Mouse (Mus musculus) heart, adult 9 months (tissue): ENCODE results near the gene Rsph14.
A peak's percentile ranks its signal among the peaks of the same experiment; 100 is the strongest.

Experiments used
- DNase-seq, 2 experiments: peaks; one replicate each; pipeline ENCODE4 v3.0.0; 2022; ENCODE audit warnings: low spot score in 2 of 2

Gene Rsph14

DNA sequence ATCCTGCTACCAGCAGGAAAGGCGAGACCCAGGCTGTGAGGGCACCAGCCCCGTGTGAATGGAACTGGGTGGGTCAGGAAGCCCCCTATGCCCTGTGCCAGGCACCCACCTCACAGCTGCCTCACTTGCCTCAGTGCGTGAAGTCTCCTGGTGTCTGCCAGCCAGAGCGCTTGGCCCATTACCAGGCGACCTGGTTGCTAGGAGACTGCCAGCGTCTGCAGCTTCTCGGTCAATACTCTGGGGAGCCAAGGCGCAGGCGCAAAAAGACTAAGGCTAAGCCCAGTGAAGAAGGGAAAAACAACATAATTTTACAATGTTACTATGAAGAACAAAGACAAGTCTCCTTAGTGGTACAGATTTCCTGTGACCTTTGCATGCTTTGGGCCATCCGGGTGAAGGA is at the start of gene Rsph14:
TSS of gene Rsph14 (minus strand) at position 192 of the 400 bp plus-strand sequence.
- peak; percentile 55 to 70 for DNase-seq

- DNase-seq: no peak
Measured at GRCm38 (mm10) chr10:75078174-75079128, 46.1 kb upstream of the Rsph14 start.

- DNase-seq: no peak
Measured at GRCm38 (mm10) chr10:75075665-75076064, 43.3 kb upstream of the Rsph14 start.

DNA sequence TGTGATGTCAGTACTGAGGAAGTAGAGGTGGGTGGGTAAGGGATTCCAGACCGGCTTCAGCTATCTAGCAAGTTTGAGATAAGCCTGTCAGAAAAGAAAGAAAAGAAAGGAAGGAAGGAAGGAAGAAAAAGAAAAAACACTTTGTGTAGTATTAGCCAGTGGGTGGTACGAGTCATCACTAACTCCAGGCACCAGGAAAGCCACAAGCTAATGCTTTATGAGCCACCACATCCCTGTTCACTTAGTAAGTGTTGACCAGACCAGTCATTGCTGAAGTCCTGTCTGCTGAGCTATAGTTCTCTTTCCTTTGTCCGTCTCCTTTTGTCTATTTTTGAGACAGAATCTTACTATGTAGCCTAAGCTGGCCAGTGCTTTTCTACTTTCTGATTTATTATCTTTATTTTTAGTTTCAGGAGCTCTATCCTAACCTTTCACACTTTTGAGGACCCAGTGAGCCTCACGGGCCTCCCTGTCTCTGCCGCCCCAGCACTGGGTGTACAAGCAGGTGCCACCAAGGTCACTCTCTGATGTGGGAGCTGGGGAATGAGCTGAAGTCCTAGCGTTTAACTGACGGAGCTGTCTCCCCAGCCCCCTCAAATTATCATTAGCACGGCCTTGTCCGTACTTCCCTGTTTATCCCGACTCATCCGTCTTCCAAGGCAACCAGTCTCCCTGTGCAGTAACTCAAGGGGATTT is 38.0 kb upstream of the Rsph14 start:
- no peak for DNase-seq

- DNase-seq: no peak
Measured at GRCm38 (mm10) chr10:75068624-75069328, 36.4 kb upstream of the Rsph14 start.

DNA sequence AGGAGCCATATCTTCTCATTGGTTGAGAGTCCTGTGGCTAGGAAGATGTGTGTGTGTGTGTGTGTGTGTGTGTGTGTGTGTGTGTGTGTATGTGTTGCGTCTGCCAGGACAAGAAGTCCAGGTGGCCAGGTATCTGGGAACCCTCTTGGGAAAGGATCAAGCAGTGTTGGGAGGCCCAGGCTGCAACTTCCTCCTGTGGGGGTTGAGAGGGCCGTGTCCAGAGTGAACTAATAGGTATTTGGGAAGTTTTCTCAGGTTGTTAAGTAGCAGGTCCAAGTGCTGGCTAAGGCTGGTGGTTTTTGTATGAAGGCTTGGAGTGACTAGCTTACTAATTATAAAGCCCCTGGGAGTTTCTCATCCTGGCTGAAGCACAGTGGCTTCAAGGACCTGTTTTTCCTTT is 35.7 kb upstream of the Rsph14 start:
- DNase-seq: no peak

DNA sequence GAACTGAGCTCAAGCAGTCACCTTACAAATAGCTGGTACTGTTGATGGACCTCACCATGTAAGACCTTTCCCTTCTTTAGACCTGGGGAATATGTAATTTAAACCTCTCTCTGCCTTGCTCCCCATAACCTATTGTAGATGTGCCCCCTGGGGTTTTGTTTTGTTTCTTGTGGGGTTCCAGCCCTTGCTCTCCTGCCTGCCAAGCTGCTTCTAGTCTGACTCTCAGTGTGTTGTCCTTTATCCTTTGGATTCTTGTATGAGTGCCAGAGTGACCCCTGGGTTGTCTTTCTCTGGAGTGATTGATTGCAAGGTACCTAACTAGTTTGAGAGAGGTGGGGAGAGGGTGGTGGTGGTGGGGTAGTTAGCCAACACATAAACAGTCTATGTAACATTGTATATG is 35.1 kb upstream of the Rsph14 start:
- no peak for DNase-seq

DNA sequence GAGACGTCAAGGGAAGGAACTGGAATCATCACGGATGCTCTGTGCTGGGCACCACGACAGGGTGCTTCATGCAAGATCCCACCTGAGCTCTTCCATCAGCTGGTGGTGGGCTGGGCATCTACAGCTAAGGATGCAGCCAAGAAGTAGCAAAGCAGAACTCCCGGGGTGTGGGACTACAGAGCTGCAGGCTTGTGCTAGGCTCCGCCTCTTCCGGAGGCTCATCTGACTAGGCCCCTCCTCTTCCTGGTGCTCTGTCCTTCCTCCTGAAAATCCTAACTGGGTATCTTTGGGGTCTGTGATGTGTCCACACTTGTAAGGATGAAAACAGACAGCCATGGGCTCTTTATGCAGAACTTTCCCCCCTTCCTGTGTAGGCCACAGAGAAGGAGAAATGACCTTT is 33.3 kb upstream of the Rsph14 start:
- DNase-seq: no peak

DNA sequence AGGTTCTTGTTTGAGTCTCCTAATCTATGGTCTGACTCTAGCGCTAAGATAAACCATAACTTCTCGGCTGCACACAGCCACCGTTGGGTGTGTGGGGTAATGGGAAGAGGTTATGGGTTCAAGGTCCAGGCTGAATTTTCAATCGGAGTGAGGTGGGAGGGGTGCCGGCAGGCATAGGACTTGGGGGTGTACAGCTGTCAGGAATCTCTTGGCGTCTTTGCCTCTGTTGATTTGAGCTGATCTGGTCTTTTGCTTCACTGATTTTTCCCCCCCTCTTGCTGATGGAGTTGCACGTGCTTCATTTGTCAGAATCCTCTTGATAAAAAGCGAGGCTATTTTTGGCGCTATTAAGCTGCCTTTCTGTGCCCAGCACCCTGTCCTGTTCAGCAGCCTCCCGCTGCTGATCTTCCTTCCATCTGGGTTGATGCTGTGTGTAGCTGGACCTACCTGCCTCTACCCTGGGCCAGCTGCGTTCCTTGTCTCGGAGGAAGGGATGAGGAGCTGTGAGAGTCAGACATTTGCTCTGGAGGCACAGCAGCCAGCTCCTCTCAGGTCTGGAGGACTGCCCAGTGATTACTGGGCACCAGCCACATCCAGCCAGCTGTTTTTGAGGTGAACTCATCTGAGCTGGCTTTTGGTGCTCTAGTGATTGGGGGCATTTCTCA is 31.0 kb upstream of the Rsph14 start:
- DNase-seq: no peak

- no peak for DNase-seq
Measured at GRCm38 (mm10) chr10:75062621-75063020, 30.2 kb upstream of the Rsph14 start.

DNA sequence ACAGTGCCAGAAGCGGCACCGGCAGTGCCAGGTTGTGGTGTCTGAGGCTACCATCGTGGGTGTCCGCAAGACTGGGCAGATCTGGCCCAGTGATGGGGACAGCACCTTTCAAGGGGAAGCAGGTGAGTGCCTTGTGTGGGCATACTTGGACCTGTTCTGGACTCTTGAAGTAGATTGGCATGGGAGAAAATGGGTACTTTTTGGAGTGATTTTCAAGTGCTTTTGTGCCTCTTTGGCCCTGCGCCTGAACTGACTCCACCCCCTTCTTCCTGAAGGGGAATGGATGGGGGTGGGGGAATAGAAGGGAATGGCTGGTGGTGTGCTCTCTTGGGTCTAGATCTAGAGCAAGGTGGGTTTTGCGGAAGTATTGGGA is 29.8 kb upstream of the Rsph14 start:
- peak in 1 of 2 experiments; percentile 11 for DNase-seq

GRCm38 (mm10) chr10:75061341-75062188 is 29.2 kb upstream of the Rsph14 start:
- DNase-seq: peak in 1 of 2 experiments; percentile 10

DNA sequence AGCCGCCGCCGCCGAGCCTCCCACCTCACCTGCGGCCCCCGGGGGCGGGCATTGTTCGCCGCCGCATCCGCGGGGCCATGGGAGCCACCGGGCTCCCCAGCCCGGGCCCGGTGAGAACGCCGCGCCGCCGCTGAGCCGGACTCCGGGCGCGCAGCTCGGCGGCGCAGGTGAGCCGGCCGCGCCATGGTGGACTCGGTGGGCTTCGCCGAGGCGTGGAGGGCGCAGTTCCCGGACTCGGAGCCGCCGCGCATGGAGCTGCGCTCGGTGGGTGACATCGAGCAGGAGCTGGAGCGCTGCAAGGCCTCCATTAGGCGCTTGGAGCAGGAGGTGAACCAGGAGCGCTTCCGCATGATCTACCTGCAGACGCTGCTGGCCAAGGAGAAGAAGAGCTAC is 28.5 kb upstream of the Rsph14 start:
- DNase-seq: no peak

- DNase-seq: peak; percentile 75 to 76
Measured at GRCm38 (mm10) chr10:75060217-75060842, 27.9 kb upstream of the Rsph14 start, which contains the start of gene Bcr. Gene Bcr, plus strand, starts transcription at chr10:75060592.

GRCm38 (mm10) chr10:75059396-75059795 is 27.0 kb upstream of the Rsph14 start:
- peak; percentile 68 to 84 for DNase-seq

GRCm38 (mm10) chr10:75058761-75059395 is 26.5 kb upstream of the Rsph14 start:
- peak in 1 of 2 experiments; percentile 13 for DNase-seq

GRCm38 (mm10) chr10:75058336-75058735 is 25.9 kb upstream of the Rsph14 start:
- DNase-seq: no peak

- no peak for DNase-seq
Measured at GRCm38 (mm10) chr10:75056255-75056654, 23.9 kb upstream of the Rsph14 start.

- DNase-seq: no peak
Measured at GRCm38 (mm10) chr10:75055672-75056071, 23.3 kb upstream of the Rsph14 start.

DNA sequence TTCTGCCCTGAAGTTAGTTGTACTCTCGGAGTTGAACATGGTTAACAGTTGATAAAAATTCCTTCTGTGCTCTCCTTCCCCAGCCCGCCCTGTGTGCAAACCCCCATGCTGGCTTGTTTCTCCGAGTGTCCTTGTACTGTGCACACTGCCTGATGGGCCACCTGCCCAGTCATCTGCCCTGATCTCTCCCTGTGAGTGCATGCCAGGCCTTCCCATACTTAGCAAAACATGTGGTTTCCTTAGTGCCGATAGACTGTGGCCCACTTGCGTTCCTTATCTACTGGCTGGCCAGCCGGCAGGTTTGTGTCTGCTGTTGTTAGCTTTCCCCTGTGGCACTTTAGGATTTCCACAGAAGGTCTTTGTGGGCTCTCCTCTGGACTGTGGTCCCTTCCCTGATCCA is 21.7 kb upstream of the Rsph14 start:
- DNase-seq: peak; percentile 41 to 44
